In genomic region chr19:10530082-10530481, GRCm38 (mm10) we compare ENCODE assay signal across 13 mouse cellular contexts. TPM values are rescaled to one million over a fixed set of nuclear protein-coding genes. Genes with fewer than 3 reads are reported as not detected.
A peak's percentile ranks its signal among the peaks of the same experiment; 100 is the strongest.
DNase-seq lines count a peak whose midpoint lies in the region; ATAC-seq and TF ChIP-seq lines count a peak whose summit lies in the region.
"Had no signal": no experiment of that assay in that cellular context is flagged by ENCODE, and none has a peak within 500 bp of the region (broad histone marks: within the 10 kb centered on the region; RNA-seq: fewer than 3 reads in every experiment).

No protein-coding gene starts in this region.

- no peak overlapping the region for H3K9ac ChIP-seq in forebrain, embryonic 14.5 days (ENCODE audit: low read length)
- H3K9ac ChIP-seq: heart, embryonic 12.5 days; hindbrain, embryonic 12.5 days had no signal

- H3K4me2 ChIP-seq in forebrain, embryonic 14.5 days (ENCODE audit: low read length) = no peak overlapping the region
- H3K4me2 ChIP-seq: heart, embryonic 12.5 days; hindbrain, embryonic 12.5 days had no signal

- H3K9me3 ChIP-seq in forebrain, embryonic 14.5 days (replicated peaks; ENCODE audit: control insufficient read depth, low read length) = no peaks in the 10 kb centered on the region
- H3K9me3 ChIP-seq: hindbrain, embryonic 12.5 days had no signal

- TF ChIP-seq CTCF in left cerebral cortex, adult 2 months (IDR thresholded peaks at IDR 0.05) = peak; percentile 24

- H3K36me3 ChIP-seq in forebrain, embryonic 14.5 days (ENCODE audit: control insufficient read depth, insufficient read depth, low read length) = peaks cover 61% of the 10 kb centered on the region

- peaks cover 13% of the 10 kb centered on the region for H3K4me1 ChIP-seq in forebrain, embryonic 14.5 days (ENCODE audit: control insufficient read depth, insufficient read depth, low read length)

- H3K27ac ChIP-seq in left cerebral cortex, adult 2 months = no peak overlapping the region
- no peak overlapping the region for H3K27ac ChIP-seq in forebrain, embryonic 14.5 days (ENCODE audit: low read depth, low read length)
- H3K27ac ChIP-seq: hindbrain, embryonic 12.5 days had no signal

- H3K4me3 ChIP-seq in left cerebral cortex, adult 2 months = no peak overlapping the region
- no peak overlapping the region for H3K4me3 ChIP-seq in forebrain, embryonic 14.5 days (ENCODE audit: low read depth, low read length)
- H3K4me3 ChIP-seq: heart, embryonic 12.5 days; hindbrain, embryonic 12.5 days had no signal

- WGBS in forebrain, embryonic 14.5 days = 94% methylated on average over 1 of the region's 1 CpGs

- no peak for ATAC-seq in forebrain, embryonic 14.5 days

- no peaks in the 10 kb centered on the region for H3K27me3 ChIP-seq in forebrain, embryonic 14.5 days (replicated peaks; ENCODE audit: control insufficient read depth, insufficient read depth, low read length)
- H3K27me3 ChIP-seq: heart, embryonic 12.5 days; hindbrain, embryonic 12.5 days had no signal

- intact Hi-C loops in left cerebral cortex, adult 2 months (cut with DNase I) = no loop called here
- intact Hi-C loops in left cerebral cortex, postnatal 14 days (cut with DNase I) = no loop called here

- DNase-seq in embryo, embryonic 10.5 days (ENCODE audit: low spot score) = peak; percentile 11
- DNase-seq in embryo, embryonic 11 days = no peak
- DNase-seq in left cerebral cortex, adult 2 months (ENCODE audit: extremely low spot score in 1 of 2, low spot score in 2 of 2) = no peak
- DNase-seq in left cerebral cortex, postnatal 14 days (ENCODE audit: low spot score in 2 of 2) = no peak
- DNase-seq in 416B (ENCODE audit: low read depth) (peak; percentile 27), R1 (ENCODE audit: low read depth, low spot score) (peak; percentile 66)
- DNase-seq in right cerebral cortex, adult 2 months (ENCODE audit: low spot score in 2 of 2) = no peak
- DNase-seq in forebrain, embryonic 14.5 days (ENCODE audit: low spot score) = no peak
- DNase-seq: cerebellum, adult 11 months; kidney, adult 9 months had no signal

RNA-seq across cellular contexts. Expression of gene Sdhaf2, which starts 4.1 kb away (rescaled TPM):
- total RNA-seq in left cerebral cortex, adult 2 months (2021) = 10 to 100 TPM; 52.2 to 56.1 TPM
- total RNA-seq in left cerebral cortex, postnatal 14 days (2021) = 10 to 100 TPM; 59.0 to 60.1 TPM
- polyA plus RNA-seq in forebrain, embryonic 14.5 days (2014; fragmentation: Nextera tagmentation; extraction: Ambion mirVana) = 69.2 and 70.4 TPM in 2 replicates

RNA-seq across cellular contexts. Expression of gene Cpsf7, which starts 5.0 kb away (rescaled TPM):
- 10 to 100 TPM; 77.4 to 82.5 TPM for total RNA-seq in left cerebral cortex, adult 2 months (2021)
- 10 to 100 TPM; 70.2 to 70.9 TPM for total RNA-seq in left cerebral cortex, postnatal 14 days (2021)
- 53.9 and 61.1 TPM in 2 replicates for polyA plus RNA-seq in forebrain, embryonic 14.5 days (2014; fragmentation: Nextera tagmentation; extraction: Ambion mirVana)

RNA-seq across cellular contexts. Expression of gene Tmem216, which starts 26.0 kb away (rescaled TPM):
- total RNA-seq in left cerebral cortex, adult 2 months (2021) = 10 to 100 TPM; 12.3 to 12.7 TPM
- total RNA-seq in left cerebral cortex, postnatal 14 days (2021) = 10 to 100 TPM; 10.2 to 11.4 TPM
- 54.5 and 70.1 TPM in 2 replicates for polyA plus RNA-seq in forebrain, embryonic 14.5 days (2014; fragmentation: Nextera tagmentation; extraction: Ambion mirVana)
- total RNA-seq: monocyte, adult 5-6 weeks had no signal

RNA-seq across cellular contexts. Expression of gene Cyb561a3, which starts 46.9 kb away (rescaled TPM):
- total RNA-seq in left cerebral cortex, adult 2 months (2021) = 10 to 100 TPM; 12.7 to 12.8 TPM
- total RNA-seq in left cerebral cortex, postnatal 14 days (2021) = 10 to 100 TPM; 11.8 to 12.1 TPM
- polyA plus RNA-seq in forebrain, embryonic 14.5 days (2014; fragmentation: Nextera tagmentation; extraction: Ambion mirVana) = 21.9 and 22.3 TPM in 2 replicates

RNA-seq across cellular contexts. Expression of gene Tmem138, which starts 47.1 kb away (rescaled TPM):
- 10 to 100 TPM; 12.2 to 13.8 TPM for total RNA-seq in left cerebral cortex, adult 2 months (2021)
- total RNA-seq in left cerebral cortex, postnatal 14 days (2021) = 10 to 100 TPM; 11.2 to 13.2 TPM
- 42.4 and 49.9 TPM in 2 replicates for polyA plus RNA-seq in forebrain, embryonic 14.5 days (2014; fragmentation: Nextera tagmentation; extraction: Ambion mirVana)

Comparison
In these comparisons a context has a peak if more than half of its experiments do, and no peak if none do; other contexts are left out.
1. DNase-seq: peak in embryo, embryonic 10.5 days (single experiment), 416B (single experiment) and R1 (single experiment); none in embryo, embryonic 11 days (single experiment), left cerebral cortex, adult 2 months (0 of 2), left cerebral cortex, postnatal 14 days (0 of 2), right cerebral cortex, adult 2 months (0 of 2) and forebrain, embryonic 14.5 days (single experiment).